Mouse (Mus musculus) stomach, postnatal 0 days (tissue): ENCODE data around the gene Megf8.

Source experiments
- CTCF ChIP-seq: IDR thresholded peaks from 2 replicates; pipeline ENCODE4 v1.5.1; 2016; ENCODE audit warnings: antibody characterized with exemption, low read depth, mild to moderate bottlenecking, moderate library complexity
- EP300 ChIP-seq: optimal IDR thresholded peaks from 2 replicates; pipeline ENCODE3; 2016; ENCODE audit warnings: antibody characterized with exemption

DNA sequence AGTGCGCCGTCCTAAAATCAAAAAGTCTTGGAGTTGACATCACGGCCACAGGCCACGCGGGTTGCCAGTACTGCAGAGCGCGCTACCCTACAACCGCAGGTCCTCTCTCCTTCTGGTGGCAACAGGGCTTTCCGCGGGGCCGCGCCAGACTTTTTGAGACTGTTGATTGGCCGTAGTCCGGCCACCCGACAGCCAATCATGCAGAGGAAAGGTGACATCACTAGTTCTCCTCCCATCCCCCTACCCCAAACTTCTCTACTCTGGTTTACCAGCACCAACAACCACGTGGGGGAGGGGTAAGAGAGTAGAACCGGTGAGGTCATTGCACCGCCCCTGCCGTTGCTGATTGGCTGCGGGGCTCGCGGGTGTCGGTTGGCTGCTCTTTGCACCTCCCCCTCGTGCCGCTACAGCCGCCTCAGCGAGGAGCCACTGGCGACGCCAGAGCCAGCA is 49.6 kb upstream of the Megf8 start, which contains the start of gene Cic:
- TF ChIP-seq CTCF (no peak; the same call in 1 of the 2 replicates), EP300 (peak; percentile 1)
